Mouse (Mus musculus): ENCODE results near the gene Syn3. TPM values are rescaled to one million over a fixed set of nuclear protein-coding genes. Genes with fewer than 3 reads are reported as not detected.

Gene Syn3
- polyA plus RNA-seq, 1 experiment from 2014 or later = 7.9 TPM

DNA sequence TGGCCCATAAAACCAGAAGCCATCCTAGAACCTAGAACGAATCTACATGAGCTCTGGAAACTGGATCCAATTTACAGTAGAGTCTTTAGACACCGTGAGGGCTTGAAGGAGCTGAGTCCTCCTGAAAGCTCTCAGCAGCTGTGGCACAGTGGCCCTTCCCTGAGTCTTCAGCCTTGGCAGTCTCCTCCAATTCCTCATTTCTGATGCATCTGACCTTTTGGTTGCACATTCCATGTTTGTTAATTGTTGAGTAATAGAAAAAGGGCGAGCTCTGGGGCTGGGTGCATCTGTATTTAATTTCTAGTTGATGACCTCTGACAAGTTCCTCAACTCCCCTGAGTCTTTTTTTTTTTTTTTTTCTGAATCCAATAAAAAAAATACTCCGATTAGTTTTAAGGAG lies 170.6 kb downstream of the Syn3 start:
- no peak overlapping the region for H3K4me3 ChIP-seq
- H3K9ac ChIP-seq = no peak overlapping the region
- H3K27ac ChIP-seq = no peak overlapping the region
- no peak for ATAC-seq (ENCODE audit: low FRiP score)
- H3K9me3 ChIP-seq (replicated peaks) = no peaks in the 10 kb centered on the region
- H3K36me3 ChIP-seq = no peaks in the 10 kb centered on the region
- H3K27me3 ChIP-seq = no peaks in the 10 kb centered on the region
- H3K4me2 ChIP-seq (replicated peaks) = no peak overlapping the region
- WGBS = 89% methylated on average over 4 of the region's 4 CpGs
- H3K4me1 ChIP-seq = peaks cover 14% of the 10 kb centered on the region

DNA sequence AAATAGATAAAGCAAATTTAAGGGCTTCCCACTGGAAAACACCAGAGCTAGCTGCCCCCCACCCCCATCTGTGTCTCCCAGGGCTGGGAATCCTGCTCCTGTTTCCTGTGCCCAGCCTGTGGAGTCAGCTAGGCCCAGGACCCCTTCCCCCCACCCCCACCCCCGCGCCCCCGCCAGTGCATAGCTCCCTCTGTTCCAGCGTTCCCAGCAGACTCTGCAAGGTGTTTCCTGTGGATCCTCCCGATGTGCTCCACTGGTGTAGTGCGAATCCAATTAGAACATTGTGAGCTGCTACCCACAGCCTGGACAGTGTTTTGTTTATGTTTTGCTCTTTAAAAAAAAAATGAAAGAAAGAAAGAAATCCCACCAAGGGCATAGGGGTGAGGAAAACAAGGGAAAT lies 173.4 kb downstream of the Syn3 start:
- H3K4me2 ChIP-seq (replicated peaks) = no peak overlapping the region
- no peak for ATAC-seq (ENCODE audit: low FRiP score)
- H3K4me1 ChIP-seq = peaks cover 3% of the 10 kb centered on the region
- no peaks in the 10 kb centered on the region for H3K36me3 ChIP-seq
- no peak overlapping the region for H3K4me3 ChIP-seq
- H3K27ac ChIP-seq = no peak overlapping the region
- no peak overlapping the region for H3K9ac ChIP-seq
- 36% methylated on average over 6 of the region's 6 CpGs for WGBS
- H3K9me3 ChIP-seq (replicated peaks) = no peaks in the 10 kb centered on the region
- H3K27me3 ChIP-seq = no peaks in the 10 kb centered on the region

DNA sequence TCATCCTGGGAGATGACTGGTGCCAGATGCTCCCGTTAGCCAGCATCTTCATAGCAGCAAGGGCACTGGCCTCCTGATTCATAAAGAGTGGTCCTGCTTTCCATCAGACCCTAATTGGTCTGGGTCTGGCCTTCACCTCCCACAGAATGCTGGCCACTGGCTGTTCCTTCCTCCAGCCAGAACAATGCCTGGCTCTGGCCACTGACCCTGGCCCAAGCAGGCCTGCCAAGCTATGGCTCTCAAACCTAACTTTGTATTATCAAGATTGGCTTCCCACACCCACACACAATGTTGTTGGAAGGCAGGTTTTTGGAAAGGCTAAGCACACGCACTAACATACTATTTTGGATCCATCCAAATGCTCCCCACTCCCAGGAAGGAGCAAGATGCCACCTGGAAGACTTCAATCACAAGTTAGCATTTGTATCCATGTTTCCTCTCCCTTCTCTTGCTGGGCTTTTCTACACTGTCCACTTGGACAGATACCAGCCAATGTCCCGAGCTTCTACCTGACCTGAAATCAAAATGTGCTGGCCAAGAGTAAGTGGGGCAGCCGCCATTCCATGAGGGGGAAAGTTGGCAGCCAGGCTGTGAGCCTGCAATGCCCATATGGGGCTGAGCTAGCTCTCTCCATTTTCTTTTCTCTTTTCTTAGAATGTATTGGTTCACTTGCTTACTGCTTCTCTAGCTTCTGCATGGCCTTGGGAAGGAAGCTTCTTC lies 175.3 kb downstream of the Syn3 start:
- no peak for ATAC-seq (ENCODE audit: low FRiP score)
- Histone ChIP-seq H3K27ac (no peak overlapping the region), H3K4me1 (peaks cover 11% of the 10 kb centered on the region), H3K4me3 (no peak overlapping the region), H3K9ac (no peak overlapping the region), H3K9me3 (replicated peaks) (no peaks in the 10 kb centered on the region), H3K27me3 (no peaks in the 10 kb centered on the region), H3K36me3 (no peaks in the 10 kb centered on the region), H3K4me2 (replicated peaks) (no peak overlapping the region)
- 87% methylated on average over 4 of the region's 4 CpGs for WGBS

DNA sequence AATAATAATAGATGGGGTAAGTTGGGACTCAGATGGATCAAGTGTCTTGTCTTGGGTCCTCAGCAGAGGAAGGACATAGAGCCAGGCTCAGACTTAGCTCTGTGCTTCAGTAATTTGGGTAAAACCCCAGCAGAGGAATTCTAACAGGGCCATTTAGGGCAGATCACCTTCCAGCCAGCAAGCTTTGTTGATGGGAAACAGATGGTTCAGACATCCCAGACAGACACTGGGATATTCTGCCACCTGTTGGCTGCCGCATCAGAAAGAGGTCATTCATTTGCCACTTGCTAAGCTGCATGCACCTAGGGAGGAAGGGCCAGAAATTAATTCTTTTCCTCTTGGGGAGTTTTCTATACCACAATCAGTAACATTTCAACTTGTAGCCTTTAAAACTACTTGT lies 176.7 kb downstream of the Syn3 start:
- no peaks in the 10 kb centered on the region for H3K9me3 ChIP-seq (replicated peaks)
- no peak overlapping the region for H3K4me3 ChIP-seq
- no peak for ATAC-seq (ENCODE audit: low FRiP score)
- 67% methylated on average over 1 of the region's 1 CpGs for WGBS
- no peak overlapping the region for H3K27ac ChIP-seq
- no peaks in the 10 kb centered on the region for H3K27me3 ChIP-seq
- no peaks in the 10 kb centered on the region for H3K36me3 ChIP-seq
- peaks cover 11% of the 10 kb centered on the region for H3K4me1 ChIP-seq
- no peak overlapping the region for H3K9ac ChIP-seq
- no peak overlapping the region for H3K4me2 ChIP-seq (replicated peaks)

DNA sequence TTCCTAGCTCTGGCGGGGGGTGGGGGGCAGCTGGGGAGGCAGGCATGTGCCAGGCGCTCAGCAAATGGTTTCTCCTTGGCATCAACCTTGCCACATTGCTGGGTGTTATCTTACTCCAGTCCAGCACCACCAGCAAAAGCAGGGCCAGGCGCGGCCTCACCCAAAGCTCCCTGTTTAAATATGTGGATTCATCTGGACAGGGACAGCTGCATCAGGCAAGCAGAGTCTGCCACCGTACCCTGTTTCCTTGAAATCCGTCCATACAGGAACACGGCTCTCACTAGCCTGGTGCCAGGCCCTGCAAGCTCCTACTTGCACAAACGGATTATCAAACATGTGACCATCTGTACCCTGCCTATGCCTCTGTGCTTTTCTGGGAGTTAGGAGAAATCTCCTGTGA lies 177.5 kb downstream of the Syn3 start:
- Histone ChIP-seq H3K4me3 (no peak overlapping the region), H3K9me3 (replicated peaks) (no peaks in the 10 kb centered on the region), H3K27me3 (no peaks in the 10 kb centered on the region), H3K36me3 (no peaks in the 10 kb centered on the region), H3K27ac (no peak overlapping the region), H3K4me2 (replicated peaks) (no peak overlapping the region), H3K9ac (no peak overlapping the region), H3K4me1 (peaks cover 11% of the 10 kb centered on the region)
- WGBS = 78% methylated on average over 8 of the region's 8 CpGs
- ATAC-seq (ENCODE audit: low FRiP score) = no peak

DNA sequence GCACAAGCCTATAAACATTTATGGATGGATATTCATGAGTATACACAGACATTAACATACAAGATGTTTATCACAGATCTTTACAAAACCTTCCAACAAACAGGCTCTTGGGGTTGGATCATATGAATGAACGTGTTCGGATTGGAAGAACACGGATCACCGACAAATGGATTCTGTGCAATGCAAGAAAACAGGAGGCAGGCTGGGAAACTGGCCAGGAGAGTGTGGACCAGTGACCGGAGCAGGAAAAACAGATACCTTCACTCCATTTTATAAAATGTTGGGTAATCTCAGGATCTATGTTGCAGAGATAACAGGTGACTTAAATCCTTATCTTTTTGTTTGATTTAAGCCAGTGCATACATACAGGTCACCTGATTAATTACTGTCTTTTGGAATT lies 178.5 kb downstream of the Syn3 start:
- no peak overlapping the region for H3K4me3 ChIP-seq
- no peak overlapping the region for H3K4me2 ChIP-seq (replicated peaks)
- peaks cover 17% of the 10 kb centered on the region for H3K4me1 ChIP-seq
- no peak overlapping the region for H3K27ac ChIP-seq
- no peak overlapping the region for H3K9ac ChIP-seq
- WGBS = 87% methylated on average over 5 of the region's 5 CpGs
- no peaks in the 10 kb centered on the region for H3K9me3 ChIP-seq (replicated peaks)
- no peaks in the 10 kb centered on the region for H3K27me3 ChIP-seq
- no peaks in the 10 kb centered on the region for H3K36me3 ChIP-seq
- no peak for ATAC-seq (ENCODE audit: low FRiP score)

DNA sequence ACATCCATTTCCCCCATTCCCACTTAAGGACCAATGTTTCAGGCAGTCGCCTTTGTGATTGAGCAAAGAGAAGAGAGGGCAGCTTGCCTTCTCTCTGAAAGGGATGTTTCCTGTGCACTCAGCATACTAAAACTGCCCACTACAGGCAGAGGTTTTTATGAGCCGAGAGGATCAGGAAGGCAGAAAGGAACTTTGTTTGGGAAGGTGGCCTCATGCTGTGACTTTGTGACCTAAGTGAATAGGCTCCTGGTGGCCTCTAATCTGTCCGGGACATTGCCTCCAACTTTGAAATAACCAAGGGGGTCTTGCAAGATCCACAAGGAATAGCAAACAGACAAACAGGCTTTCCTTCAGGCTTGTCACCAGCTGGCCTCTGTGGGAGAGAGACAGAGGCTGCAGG lies 179.2 kb downstream of the Syn3 start:
- Histone ChIP-seq H3K9ac (no peak overlapping the region), H3K9me3 (replicated peaks) (no peaks in the 10 kb centered on the region), H3K36me3 (no peaks in the 10 kb centered on the region), H3K4me1 (peaks cover 18% of the 10 kb centered on the region), H3K27ac (no peak overlapping the region), H3K4me3 (no peak overlapping the region), H3K27me3 (no peaks in the 10 kb centered on the region), H3K4me2 (replicated peaks) (no peak overlapping the region)
- no peak for ATAC-seq (ENCODE audit: low FRiP score)
- 18% methylated on average over 3 of the region's 3 CpGs for WGBS

DNA sequence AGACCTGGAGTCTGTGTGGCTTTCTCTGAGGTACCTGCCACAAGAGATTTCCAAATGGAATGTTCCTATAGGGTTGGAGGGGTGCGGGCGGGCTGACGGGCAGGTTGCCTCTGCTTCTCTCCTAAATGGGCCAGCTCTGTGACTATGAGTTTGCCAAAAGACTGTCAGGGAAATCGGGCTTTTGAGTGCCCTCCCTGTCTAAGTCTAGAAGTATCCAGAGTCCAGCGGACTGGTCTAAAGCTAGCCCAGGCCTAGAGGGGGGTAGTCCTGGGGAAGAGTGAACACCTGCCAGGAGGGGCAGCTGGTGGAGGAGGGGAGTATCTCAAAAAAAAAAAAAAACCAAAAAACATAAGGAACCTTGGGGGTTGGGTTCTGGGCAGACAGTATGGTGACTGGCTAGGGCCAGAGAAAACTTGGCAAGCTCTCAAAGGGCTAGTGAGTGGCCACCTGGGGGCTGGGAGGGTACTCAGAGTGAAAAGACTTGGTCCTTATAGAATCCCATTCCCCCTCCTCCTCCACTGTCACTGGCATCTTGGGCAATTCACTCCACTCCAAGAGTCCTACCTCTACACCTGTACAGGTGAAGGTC lies 180.1 kb downstream of the Syn3 start:
- no peaks in the 10 kb centered on the region for H3K9me3 ChIP-seq (replicated peaks)
- WGBS = 82% methylated on average over 5 of the region's 5 CpGs
- H3K9ac ChIP-seq = no peak overlapping the region
- H3K27ac ChIP-seq = no peak overlapping the region
- ATAC-seq (ENCODE audit: low FRiP score) = no peak
- peaks cover 18% of the 10 kb centered on the region for H3K4me1 ChIP-seq
- H3K4me2 ChIP-seq (replicated peaks) = no peak overlapping the region
- no peaks in the 10 kb centered on the region for H3K36me3 ChIP-seq
- no peak overlapping the region for H3K4me3 ChIP-seq
- H3K27me3 ChIP-seq = no peaks in the 10 kb centered on the region

DNA sequence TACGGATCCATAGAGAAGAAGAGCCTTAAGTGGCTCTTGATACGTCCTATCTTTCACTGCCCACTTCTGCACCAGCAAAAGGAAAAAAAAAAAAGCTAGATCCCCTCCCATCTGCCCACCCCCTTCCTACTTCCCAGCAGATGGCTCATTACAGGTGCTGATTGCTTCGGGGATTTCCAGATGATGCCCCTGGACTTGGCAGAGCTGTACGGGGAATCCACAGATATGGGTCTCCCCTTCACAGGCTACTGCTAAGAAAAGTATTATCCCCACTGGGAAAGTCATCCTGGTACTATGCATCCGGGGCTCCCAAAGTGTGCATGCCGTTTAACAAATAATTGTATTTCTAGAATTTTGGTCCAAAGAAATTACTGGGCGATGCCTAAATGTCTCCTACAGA lies 181.1 kb downstream of the Syn3 start:
- Histone ChIP-seq H3K4me3 (no peak overlapping the region), H3K9ac (no peak overlapping the region), H3K9me3 (replicated peaks) (no peaks in the 10 kb centered on the region), H3K4me1 (peaks cover 18% of the 10 kb centered on the region), H3K4me2 (replicated peaks) (no peak overlapping the region), H3K36me3 (no peaks in the 10 kb centered on the region), H3K27ac (no peak overlapping the region), H3K27me3 (no peaks in the 10 kb centered on the region)
- WGBS = 69% methylated on average over 7 of the region's 7 CpGs
- peak; percentile 69; the same call in 1 of the 2 replicates for ATAC-seq (ENCODE audit: low FRiP score)

DNA sequence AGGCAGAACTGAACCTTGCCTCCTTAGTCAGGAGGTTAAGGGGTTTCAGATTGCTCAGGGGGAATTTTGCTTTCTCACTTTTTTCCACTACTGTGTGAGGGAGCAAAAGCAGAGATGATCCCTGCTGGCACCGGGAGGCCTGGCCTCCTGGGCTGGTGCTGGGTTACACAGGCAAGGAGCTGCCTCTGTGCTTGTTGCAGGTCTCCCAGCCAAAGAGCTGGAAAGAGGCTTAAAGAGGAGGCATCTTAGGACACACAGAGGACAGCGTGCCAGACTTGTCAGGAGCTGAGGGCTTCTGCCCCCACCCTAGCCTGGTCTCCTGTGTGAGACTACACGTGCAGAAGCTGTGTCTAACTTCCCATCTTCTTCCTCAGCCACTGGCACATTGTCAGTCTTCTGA lies 183.2 kb downstream of the Syn3 start:
- Histone ChIP-seq H3K36me3 (no peaks in the 10 kb centered on the region), H3K9me3 (replicated peaks) (no peaks in the 10 kb centered on the region), H3K4me3 (no peak overlapping the region), H3K27ac (no peak overlapping the region), H3K4me1 (peaks cover 18% of the 10 kb centered on the region), H3K9ac (no peak overlapping the region), H3K27me3 (no peaks in the 10 kb centered on the region), H3K4me2 (replicated peaks) (no peak overlapping the region)
- WGBS = 57% methylated on average over 3 of the region's 3 CpGs
- no peak for ATAC-seq (ENCODE audit: low FRiP score)

DNA sequence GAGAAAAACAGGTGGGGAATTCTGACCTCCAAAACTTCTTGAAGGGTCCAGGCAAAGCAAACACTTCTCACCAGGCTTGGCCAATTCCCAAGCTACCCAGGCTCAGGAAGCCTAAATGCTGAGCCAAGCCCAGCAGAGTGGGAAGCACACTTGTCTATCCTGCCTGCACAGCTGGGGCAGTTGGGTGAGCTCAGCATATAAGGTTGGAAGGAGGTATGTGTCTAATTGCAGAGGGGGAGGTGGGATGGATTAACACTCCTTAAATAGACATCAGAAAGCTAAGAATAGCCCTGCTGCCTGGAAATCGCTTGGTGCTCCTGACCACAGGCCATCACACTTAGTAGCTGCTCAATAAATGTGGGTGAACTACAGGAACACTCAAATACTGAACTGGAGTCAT lies 185.2 kb downstream of the Syn3 start:
- Histone ChIP-seq H3K27ac (no peak overlapping the region), H3K9me3 (replicated peaks) (no peaks in the 10 kb centered on the region), H3K4me1 (peaks cover 9% of the 10 kb centered on the region; the same call in 1 of the 2 replicates), H3K9ac (no peak overlapping the region), H3K36me3 (no peaks in the 10 kb centered on the region), H3K4me3 (no peak overlapping the region), H3K27me3 (no peaks in the 10 kb centered on the region), H3K4me2 (replicated peaks) (no peak overlapping the region)
- WGBS = 100% methylated on average over 1 of the region's 1 CpGs
- no peak for ATAC-seq (ENCODE audit: low FRiP score)

DNA sequence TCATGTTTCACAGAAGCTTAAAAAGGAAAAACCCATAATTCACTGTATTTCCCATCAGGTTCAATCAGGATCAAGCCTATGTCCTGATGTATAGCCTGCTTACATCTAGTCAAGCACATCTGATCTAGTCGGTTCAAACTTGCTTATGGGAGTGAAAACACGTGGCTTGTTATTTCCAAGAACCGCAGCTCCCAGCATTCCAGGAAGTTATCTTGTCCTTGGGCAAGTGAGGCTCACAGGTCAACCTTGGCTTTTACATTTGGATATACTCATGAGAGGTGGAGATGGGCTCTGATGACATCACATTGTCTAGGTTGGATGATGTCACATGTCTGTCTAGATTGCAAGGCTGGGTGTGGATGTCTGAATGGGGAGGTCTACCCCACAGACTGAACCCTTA lies 185.7 kb downstream of the Syn3 start:
- no peak overlapping the region for H3K9ac ChIP-seq
- H3K27ac ChIP-seq = no peak overlapping the region
- no peak overlapping the region for H3K4me2 ChIP-seq (replicated peaks)
- no peak for ATAC-seq (ENCODE audit: low FRiP score)
- H3K4me1 ChIP-seq = peaks cover 9% of the 10 kb centered on the region; the same call in 1 of the 2 replicates
- H3K4me3 ChIP-seq = no peak overlapping the region
- H3K27me3 ChIP-seq = no peaks in the 10 kb centered on the region
- no peaks in the 10 kb centered on the region for H3K9me3 ChIP-seq (replicated peaks)
- H3K36me3 ChIP-seq = no peaks in the 10 kb centered on the region
- WGBS = 91% methylated on average over 3 of the region's 3 CpGs

DNA sequence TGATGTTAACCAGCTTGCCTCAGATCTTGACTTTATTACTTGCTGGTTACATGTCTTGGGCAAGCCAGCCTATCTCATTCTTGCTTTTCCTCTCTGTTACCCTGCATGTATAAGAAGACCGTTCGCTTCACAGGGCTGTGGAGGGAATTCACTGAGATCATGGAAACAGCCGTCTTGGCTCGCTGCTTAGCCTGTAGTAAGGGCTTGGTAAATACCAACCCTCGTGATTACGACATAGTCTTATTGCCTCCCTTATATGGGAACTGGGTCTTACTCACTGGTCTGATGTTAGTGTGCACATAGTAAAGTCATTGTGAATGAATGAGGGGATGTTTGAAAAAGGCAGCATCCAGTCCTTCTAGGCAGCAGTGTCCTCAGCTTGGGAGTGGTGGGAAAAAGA lies 188.2 kb downstream of the Syn3 start:
- Histone ChIP-seq H3K27me3 (no peaks in the 10 kb centered on the region), H3K27ac (no peak overlapping the region), H3K9me3 (replicated peaks) (no peaks in the 10 kb centered on the region), H3K9ac (no peak overlapping the region), H3K4me2 (replicated peaks) (no peak overlapping the region), H3K36me3 (no peaks in the 10 kb centered on the region), H3K4me3 (no peak overlapping the region), H3K4me1 (peaks cover 5% of the 10 kb centered on the region; the same call in 1 of the 2 replicates)
- ATAC-seq (ENCODE audit: low FRiP score) = no peak
- 89% methylated on average over 6 of the region's 6 CpGs for WGBS

All from hindbrain, embryonic 12.5 days (tissue).